Mouse (Mus musculus) lung, adult 2 months (tissue): ENCODE measurements at regions not wholly inside any gene's neighbourhood (a gene's known extent, or its start where the extent isn't known, plus 50 kb on each side); places are given as distances from the start of the nearest gene placed in this dataset.

Experiments
- DNase-seq: peaks from one replicate; pipeline ENCODE4 v3.0.0; 2022
- H3K4me1 ChIP-seq: fragments of 200-500 bp; 2 replicates; pipeline ENCODE4 v1.6.1; 2011; ENCODE audit warnings: low read length; ENCODE audit not compliant: control insufficient read depth, insufficient read depth
- H3K4me3 ChIP-seq: fragments of 200-500 bp; replicated peaks from 2 replicates; pipeline ENCODE3; 2011; ENCODE audit warnings: low read depth, mild to moderate bottlenecking, control low read depth, low read length; ENCODE audit errors: extremely low read depth
- CTCF ChIP-seq: fragments of 200-500 bp; IDR thresholded peaks from 2 replicates; pipeline ENCODE4 v1.5.1; 2011; ENCODE audit warnings: mild to moderate bottlenecking, low read length, control low read depth; ENCODE audit not compliant: insufficient read depth
- POLR2A ChIP-seq: fragments of 200-500 bp; IDR thresholded peaks from 2 replicates; pipeline ENCODE4 v1.6.1; 2011; ENCODE audit warnings: low read depth, mild to moderate bottlenecking, control low read depth, low read length, borderline replicate concordance; ENCODE audit errors: extremely low read depth
- WGBS: fragments of 180-500 bp; shearing (Covaris S2); methylation state at CpG from one replicate; pipeline ENCODE4 v1.1.7; 2018; 5-methylcytosine and 5-hydroxymethylcytosine counted together

- 87% methylated on average over 11 of the region's 11 CpGs for WGBS
Observed at GRCm38 (mm10) chr5:75338439-75338838, 186.3 kb downstream of the Pdgfra start.

GRCm38 (mm10) chr5:75342599-75342998 is 190.5 kb downstream of the Pdgfra start:
- WGBS, result 71% methylated on average over 7 of the region's 7 CpGs
- no peak for TF ChIP-seq POLR2A
- no peak for TF ChIP-seq CTCF
- H3K4me1 ChIP-seq, result no peaks in the 10 kb centered on the region
- no peak for DNase-seq
- no peak overlapping the region for H3K4me3 ChIP-seq

More at GRCm38 (mm10) chr5:75338439-75338838, 186.3 kb downstream of the Pdgfra start:
- no peak for DNase-seq
- TF ChIP-seq POLR2A (no peak), CTCF (no peak)
- H3K4me3 ChIP-seq, result no peak overlapping the region
- H3K4me1 ChIP-seq, result no peaks in the 10 kb centered on the region

GRCm38 (mm10) chr5:75346836-75347773 is 195.0 kb downstream of the Pdgfra start:
- H3K4me1 ChIP-seq, result no peaks in the 10 kb centered on the region
- no peak for DNase-seq
- H3K4me3 ChIP-seq, result no peak overlapping the region
- TF ChIP-seq CTCF (no peak), POLR2A (no peak)
- 54% methylated on average over 11 of the region's 11 CpGs for WGBS

- WGBS, result 75% methylated on average over 5 of the region's 5 CpGs
Observed at GRCm38 (mm10) chr5:75347774-75348116, 195.7 kb downstream of the Pdgfra start.

GRCm38 (mm10) chr5:75355266-75355665 is 203.2 kb downstream of the Pdgfra start:
- no peak for DNase-seq
- TF ChIP-seq CTCF, result no peak
- TF ChIP-seq POLR2A, result no peak
- Histone ChIP-seq H3K4me3 (no peak overlapping the region), H3K4me1 (no peaks in the 10 kb centered on the region)
- WGBS, result 90% methylated on average over 1 of the region's 1 CpGs

More at GRCm38 (mm10) chr5:75347774-75348116, 195.7 kb downstream of the Pdgfra start:
- H3K4me1 ChIP-seq, result no peaks in the 10 kb centered on the region
- DNase-seq, result no peak
- H3K4me3 ChIP-seq, result no peak overlapping the region
- TF ChIP-seq POLR2A (no peak), CTCF (no peak)

GRCm38 (mm10) chr5:75358869-75359268 is 206.8 kb downstream of the Pdgfra start:
- TF ChIP-seq CTCF (no peak), POLR2A (no peak)
- WGBS, result 63% methylated on average over 5 of the region's 5 CpGs
- no peak for DNase-seq
- Histone ChIP-seq H3K4me1 (no peaks in the 10 kb centered on the region), H3K4me3 (no peak overlapping the region)

GRCm38 (mm10) chr5:75363832-75364231 is 210.9 kb upstream of the Kit start:
- WGBS, result 86% methylated on average over 6 of the region's 6 CpGs
- no peak for TF ChIP-seq CTCF
- no peak overlapping the region for H3K4me3 ChIP-seq
- H3K4me1 ChIP-seq, result no peaks in the 10 kb centered on the region
- DNase-seq, result no peak

- WGBS, result 84% methylated on average over 5 of the region's 5 CpGs
- no peak overlapping the region for H3K4me3 ChIP-seq
- TF ChIP-seq POLR2A (no peak), CTCF (no peak)
- DNase-seq, result no peak
- H3K4me1 ChIP-seq, result no peaks in the 10 kb centered on the region
Observed at GRCm38 (mm10) chr5:75367282-75367681, 207.4 kb upstream of the Kit start.

GRCm38 (mm10) chr5:75368691-75369090 is 206.0 kb upstream of the Kit start:
- DNase-seq, result no peak
- 67% methylated on average over 5 of the region's 5 CpGs for WGBS
- Histone ChIP-seq H3K4me3 (no peak overlapping the region), H3K4me1 (no peaks in the 10 kb centered on the region)
- TF ChIP-seq CTCF, result no peak
- TF ChIP-seq POLR2A, result no peak

GRCm38 (mm10) chr5:75372849-75373248 is 201.9 kb upstream of the Kit start:
- Histone ChIP-seq H3K4me1 (peaks cover under 1% of the 10 kb centered on the region; the same call in 1 of the 2 replicates), H3K4me3 (no peak overlapping the region)
- 67% methylated on average over 3 of the region's 3 CpGs for WGBS
- no peak; the same call in 1 of the 2 replicates for TF ChIP-seq CTCF
- no peak for DNase-seq
